Mouse (Mus musculus) heart, postnatal 14 days (tissue): Measurements from ENCODE around the gene Lipe. TPM values are rescaled to one million over a fixed set of nuclear protein-coding genes. Genes with fewer than 3 reads are reported as not detected.

Experiments used
- DNase-seq, 2 experiments: peaks; one replicate each; pipeline ENCODE4 v3.0.0; 2021 to 2022
- intact Hi-C: fragments of 180-260 bp; cut with DNase I; formaldehyde crosslinking; loops from one replicate; pipeline ENCODE4 v1.15.1; 2025
- total RNA-seq, 2 experiments: library from RNA; stranded (reverse); gene quantifications; 2 replicates each; pipeline ENCODE4 v1.2.3; 2021

Lipe gene
- total RNA-seq, 2 experiments from 2014 or later = 43.2 to 55.0 TPM

DNA sequence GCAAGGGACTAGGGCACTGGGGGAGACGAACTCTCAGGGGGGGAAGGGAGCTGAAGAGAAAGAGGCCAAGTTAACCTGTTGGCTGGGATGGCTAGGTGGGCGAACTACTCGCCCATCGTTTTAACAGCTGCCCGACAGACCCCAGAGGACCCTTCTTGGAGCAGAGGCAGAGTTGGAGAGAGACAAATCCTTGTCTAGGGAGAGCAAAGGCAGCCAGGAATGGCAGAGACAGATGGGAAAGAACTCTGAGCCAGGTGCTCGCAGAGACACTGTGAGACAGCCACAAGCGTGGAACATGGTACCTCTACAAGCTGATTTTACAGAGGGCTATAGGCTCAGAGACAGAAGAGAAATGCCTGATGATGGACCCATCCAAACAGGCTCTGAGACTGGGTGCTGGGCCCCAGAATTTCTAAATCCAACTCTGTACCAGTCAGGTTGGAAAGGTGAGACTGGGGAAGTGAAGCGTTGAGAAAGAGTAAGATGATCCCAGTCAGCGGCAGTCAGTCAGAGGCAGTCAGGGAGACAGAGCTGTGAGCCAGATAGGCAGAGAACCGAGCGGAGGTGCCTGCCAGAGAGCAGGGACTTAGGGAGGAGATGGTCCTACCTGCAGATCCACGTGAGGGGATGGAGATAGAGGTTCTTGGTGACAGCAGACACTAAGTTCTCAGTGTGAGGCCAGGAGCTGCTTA, 29.3 kb downstream of the Lipe start, which contains the start of gene Cnfn:
Gene Cnfn, minus strand, starts transcription at position 667 of the 692 bp plus-strand sequence.
- no peak for DNase-seq
- intact Hi-C loops = loop anchor here (2.0 kb wide), 1 partner anchor 34 kb away; no protein-coding TSS in a partner anchor

DNA sequence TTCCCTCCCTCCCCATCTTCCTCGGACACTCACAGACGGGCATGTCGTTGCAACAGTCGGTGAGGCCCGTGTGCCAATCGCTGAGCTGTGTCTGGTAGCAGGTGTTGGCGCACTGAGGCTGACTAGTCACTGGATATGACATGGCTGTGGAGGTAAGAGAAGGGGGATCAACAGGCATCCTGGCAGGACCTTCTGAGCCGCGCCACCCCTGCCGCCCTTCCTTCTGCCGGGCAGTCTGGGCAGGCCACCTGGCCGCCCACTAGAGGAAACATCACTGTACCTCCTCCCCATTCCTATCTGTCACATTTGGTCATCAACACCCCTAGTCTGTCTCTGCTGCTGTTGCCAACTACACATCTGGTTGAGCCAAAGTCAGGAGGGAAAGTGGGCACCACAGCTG, 30.2 kb downstream of the Lipe start:
- intact Hi-C loops = loop anchor here (2.0 kb wide), 1 partner anchor 34 kb away; no protein-coding TSS in a partner anchor

DNA sequence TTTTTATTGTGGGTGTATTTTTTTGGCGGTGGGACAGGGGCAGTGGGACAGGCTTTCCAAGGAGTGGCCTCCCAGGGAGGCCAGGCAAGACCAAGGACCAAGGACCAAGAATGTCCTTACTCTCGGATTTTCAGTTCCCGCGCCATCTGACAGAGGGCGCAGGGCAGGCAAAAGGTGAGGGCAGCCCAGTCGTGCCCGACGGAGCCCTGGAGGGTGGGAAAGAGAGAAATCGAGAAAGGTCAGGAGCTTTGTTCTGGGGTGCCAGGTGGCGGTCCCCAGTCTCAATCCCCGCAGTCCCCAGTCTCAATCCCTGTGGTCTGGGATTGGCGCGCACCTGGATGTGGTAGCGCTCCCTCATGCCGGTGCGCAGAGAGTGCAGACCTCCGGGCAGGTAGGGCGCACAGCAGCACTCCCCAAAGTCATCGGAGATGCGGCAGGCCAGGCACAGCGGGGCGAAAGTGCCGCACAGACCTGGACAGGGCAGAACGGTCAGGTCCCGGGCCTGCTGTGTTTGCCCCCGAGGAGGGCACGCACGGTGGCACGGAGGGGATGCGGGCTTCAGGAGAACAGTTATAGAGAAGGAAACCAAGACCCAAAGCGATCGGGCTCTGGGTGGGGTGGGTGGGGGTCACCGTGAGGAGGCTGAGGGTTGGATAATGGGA, 30.7 kb downstream of the Lipe start:
- intact Hi-C loops = loop anchor here (2.0 kb wide), 1 partner anchor 35 kb away; no protein-coding TSS in a partner anchor
- no peak for DNase-seq

More for the DNA sequence above, 30.2 kb downstream of the Lipe start:
- no peak for DNase-seq

DNA sequence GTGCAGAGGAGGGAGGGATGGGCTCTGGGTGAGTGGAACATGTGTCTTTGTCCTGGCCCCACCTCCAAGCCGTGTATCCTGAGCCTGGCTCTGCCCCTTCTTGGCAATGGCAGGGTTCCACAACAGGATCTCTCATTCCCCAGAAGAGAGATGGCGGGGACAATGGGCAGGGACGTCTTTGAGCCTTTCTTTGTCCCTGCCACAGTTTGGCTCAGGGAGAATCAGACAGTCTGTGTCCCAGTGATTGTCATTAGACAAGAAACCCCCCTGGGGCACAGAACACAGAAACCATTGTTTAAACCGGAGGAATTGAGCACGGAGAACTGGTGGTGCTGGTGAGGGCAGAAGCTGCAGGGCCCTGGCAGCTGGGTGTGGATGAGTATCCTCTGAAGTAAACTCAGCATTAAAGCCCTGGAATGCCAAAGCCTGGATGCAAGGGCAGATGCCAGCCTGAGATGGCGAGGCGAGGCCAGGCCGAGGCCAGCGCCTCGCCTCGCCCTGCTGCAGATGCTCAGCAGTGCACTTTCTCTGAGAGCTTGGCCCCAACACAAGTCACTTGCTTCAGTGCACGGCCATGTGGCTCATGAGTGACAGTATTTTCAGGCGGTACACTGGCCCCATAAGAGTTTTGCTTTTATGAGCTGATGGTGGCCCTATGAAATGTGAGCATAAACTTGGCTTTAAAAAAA, 32.4 kb downstream of the Lipe start:
- intact Hi-C loops = no loop called here
- no peak for DNase-seq

DNA sequence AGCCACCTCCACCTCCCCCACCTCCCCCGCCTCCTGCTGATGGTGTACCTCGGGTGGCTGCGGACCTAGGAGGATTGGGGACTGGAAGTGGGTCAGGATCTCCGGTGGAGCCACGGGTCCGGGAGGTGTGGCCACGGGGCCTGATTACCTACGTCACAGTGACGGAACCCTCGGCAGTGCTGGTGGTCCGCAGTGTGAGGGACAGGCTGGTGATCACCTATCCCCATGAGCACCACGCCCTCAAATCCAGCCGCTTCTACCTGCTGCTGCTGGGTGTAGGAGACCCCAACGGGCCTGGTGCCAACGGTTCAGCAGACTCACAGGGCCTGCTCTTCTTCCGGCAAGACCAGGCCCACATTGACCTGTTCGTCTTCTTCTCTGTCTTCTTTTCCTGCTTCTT, 34.9 kb downstream of the Lipe start:
- intact Hi-C loops = no loop called here

DNA sequence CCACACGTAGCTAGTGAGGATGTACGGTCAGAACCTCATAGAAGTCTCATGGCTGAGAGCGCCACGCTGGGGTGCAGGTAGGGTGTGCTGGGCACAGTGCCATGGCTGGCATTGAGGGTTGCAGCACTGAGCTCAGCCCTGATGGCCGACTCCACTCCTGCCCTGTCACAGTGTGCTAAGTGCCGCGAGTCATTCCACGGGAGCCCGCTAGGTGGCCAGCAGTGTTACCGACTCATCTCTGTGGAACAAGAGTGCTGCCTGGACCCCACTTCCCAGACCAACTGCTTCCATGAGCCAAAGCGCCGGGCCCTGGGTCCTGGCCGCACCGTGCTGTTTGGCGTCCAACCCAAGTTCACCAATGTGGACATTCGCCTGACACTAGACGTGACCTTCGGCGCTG, 35.4 kb downstream of the Lipe start:
- intact Hi-C loops = no loop called here
- no peak for DNase-seq

More for the DNA sequence above, 34.9 kb downstream of the Lipe start:
- no peak for DNase-seq

DNA sequence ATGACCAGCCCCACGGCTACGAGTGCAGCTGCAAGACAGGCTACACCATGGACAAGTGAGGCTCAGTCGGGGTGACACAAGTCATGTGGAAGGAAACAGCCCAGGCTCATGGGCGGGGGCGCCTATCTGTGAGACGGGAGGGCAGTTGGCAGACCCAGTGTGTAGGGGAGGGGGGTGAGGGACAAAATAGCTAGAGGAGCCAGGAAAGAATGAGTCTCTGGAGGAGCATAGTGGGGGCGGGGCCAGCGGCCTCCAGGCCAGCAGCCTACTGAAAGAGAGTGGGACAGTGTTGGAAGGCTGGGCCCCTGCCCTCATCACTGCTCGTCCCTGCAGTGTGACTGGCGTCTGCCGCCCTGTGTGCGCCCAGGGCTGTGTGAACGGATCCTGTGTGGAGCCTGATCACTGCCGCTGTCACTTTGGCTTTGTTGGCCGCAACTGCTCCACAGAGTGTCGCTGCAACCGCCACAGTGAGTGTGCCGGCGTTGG, 39.7 kb downstream of the Lipe start:
- intact Hi-C loops = no loop called here
- peak; percentile 41 to 48 for DNase-seq

DNA sequence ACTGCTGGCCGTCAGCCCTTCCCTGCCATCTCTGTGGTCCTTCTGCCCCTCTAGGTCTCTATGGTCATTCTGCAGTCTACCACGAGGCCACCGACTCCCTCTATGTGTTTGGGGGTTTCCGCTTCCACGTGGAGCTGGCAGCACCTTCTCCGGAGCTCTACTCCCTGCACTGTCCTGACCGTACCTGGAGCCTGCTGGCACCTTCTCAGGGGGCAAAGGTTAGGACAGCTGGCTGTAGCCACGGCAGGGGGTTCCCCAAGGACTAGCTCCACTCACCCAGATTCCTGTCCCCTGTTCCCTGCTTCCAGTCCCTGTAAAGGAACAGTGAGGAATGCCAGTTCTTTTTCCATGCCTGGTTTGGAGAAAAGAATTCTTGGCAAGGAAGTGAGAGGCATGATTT, 49.6 kb downstream of the Lipe start:
- DNase-seq = no peak
- intact Hi-C loops = no loop called here

DNA sequence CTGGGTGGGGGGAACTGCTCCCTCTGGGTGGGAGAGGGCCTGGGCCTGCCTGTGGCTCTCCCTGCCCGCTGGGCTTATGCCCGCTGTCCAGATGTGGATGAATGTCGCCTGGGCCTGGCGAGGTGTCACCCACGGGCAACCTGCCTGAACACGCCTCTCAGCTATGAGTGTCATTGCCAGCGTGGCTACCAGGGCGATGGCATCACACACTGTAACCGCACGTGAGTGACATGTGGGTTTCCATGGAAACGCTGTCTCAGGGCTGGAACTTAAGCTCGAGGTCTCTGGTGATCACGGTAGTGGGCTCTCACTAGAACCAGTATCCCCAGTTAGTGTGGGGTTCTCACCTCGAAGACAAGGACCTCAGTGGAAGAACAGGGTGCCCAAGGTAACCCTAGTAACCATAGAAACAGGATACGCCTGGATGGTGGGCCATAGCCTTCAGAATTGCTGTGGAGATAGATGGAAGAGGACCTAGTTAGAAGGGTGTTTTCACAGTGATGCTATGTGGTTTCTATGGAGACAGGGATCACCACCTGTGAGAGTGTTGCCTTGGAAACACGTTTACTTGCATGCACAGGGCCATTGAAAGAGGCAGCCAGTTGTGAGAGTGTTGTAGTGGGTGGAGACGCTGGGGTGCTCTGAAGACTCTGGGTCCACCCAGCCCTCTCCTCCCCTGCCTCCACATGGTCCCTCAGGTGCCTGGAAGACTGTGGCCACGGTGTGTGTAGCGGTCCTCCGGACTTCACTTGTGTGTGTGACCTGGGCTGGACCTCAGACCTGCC, 57.3 kb downstream of the Lipe start:
- DNase-seq = no peak
- intact Hi-C loops = no loop called here

DNA sequence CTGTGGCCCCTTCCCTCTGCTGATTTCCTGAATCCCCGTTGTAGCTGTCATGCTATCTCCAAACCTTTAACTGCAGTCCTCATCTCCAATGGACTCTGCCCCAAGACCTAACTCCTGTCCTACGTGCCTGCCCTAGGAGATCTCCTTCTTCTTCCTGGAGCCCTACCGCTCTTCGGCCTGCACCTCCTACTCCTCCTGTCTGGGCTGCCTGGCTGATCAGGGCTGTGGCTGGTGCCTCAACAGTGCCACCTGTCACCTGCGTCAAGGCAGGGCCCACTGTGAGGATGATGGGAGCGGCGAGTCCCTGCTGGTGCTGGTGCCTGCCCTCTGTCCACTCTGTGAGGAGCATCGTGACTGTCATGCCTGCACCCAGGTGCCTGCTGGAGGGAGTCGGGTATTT, 59.2 kb downstream of the Lipe start:
- DNase-seq = no peak
- intact Hi-C loops = no loop called here

DNA sequence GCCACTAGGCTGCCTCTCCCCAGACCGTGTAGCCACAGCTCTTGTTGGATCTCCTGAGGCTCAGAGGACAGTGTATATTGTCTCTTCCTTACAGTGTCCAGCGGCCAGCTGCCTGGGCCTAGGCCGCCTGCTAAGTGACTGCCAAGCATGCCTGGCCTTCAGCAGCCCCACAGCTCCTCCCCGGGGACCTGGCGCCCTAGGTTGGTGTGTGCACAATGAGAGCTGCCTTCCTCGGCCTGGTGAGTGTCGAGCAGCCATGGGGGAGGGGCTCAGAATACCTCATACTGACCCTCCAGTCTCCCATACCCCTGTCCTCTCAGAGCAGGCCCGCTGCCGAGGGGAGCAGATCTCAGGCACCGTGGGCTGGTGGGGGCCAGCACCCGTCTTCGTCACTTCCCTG, 64.0 kb downstream of the Lipe start:
- intact Hi-C loops = loop anchor here (5.0 kb wide), 1 partner anchor 202 kb away; no protein-coding TSS in a partner anchor
- DNase-seq = no peak

DNA sequence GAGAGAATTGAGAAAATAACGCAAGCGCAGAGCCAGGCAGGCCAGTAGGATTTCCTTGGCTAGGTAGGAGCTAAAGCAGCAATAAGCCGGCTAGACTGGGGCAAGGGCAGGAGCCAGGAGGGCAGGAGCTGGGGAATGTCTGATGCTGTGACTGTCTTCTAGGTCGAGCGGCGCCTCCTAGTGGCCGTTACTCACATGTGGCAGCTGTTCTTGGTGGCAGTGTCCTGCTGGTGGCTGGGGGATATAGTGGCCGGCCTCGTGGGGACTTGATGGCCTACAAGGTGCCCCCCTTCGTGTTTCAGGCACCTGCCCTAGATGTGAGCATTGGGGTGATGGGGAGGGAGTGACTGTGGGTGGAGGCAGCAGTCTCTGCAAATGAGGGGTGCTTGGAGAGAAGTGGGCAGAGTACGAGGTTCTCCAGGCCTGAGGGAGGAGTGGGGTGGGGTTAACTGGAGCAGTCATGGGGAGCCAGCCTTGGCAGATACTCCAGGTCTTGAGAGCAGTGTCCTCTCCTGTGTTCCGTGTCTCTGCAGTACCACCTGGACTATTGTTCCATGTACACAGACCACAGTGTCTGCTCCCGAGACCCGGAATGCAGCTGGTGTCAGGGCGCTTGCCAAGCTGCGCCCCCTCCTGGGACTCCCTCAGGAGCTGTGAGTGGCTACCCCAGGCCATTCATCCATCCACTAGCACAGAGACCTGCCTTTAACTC, 64.8 kb downstream of the Lipe start:
- intact Hi-C loops = loop anchor here (5.0 kb wide), 1 partner anchor 201 kb away; no protein-coding TSS in a partner anchor
- peak; percentile 74 to 81 for DNase-seq

Other genes starting within 250 kb of the Lipe start
- under 1 TPM; 0.44 to 0.60 TPM for gene Pou2f2, start 219.0 kb downstream of the Lipe start, total RNA-seq
- gene Dedd2, start 178.1 kb downstream of the Lipe start, total RNA-seq = 10 to 100 TPM; 17.9 to 19.2 TPM
- gene Zfp526, start 177.3 kb downstream of the Lipe start, total RNA-seq = 1 to 10 TPM; 8.0 to 9.1 TPM
- gene Gsk3a, start 160.9 kb downstream of the Lipe start, total RNA-seq = 10 to 100 TPM; 58.6 to 66.6 TPM
- gene Erf, start 147.9 kb downstream of the Lipe start, total RNA-seq = 10 to 100 TPM; 32.8 to 33.2 TPM
- 10 to 100 TPM; 71.2 to 78.7 TPM for gene Cic, start 131.0 kb downstream of the Lipe start, total RNA-seq
- 1 to 10 TPM; 5.1 to 5.6 TPM for gene Pafah1b3, start 100.7 kb downstream of the Lipe start, total RNA-seq
- not detected for gene Prr19, start 97.3 kb downstream of the Lipe start, total RNA-seq
- not detected for gene Tmem145, start 92.6 kb downstream of the Lipe start, total RNA-seq
- 10 to 100 TPM; 26.7 to 29.6 TPM for gene Megf8, start 81.5 kb downstream of the Lipe start, total RNA-seq
- gene Cnfn, start 29.0 kb downstream of the Lipe start, total RNA-seq = not detected
- gene Cxcl17, start 14.2 kb upstream of the Lipe start, total RNA-seq = not detected
- 10 to 100 TPM; 14.3 to 17.4 TPM for gene Ceacam1, start 78.9 kb upstream of the Lipe start, total RNA-seq
- 1 to 10 TPM; 1.9 to 2.0 TPM for gene Ceacam2, start 141.1 kb upstream of the Lipe start, total RNA-seq
- under 1 TPM in 1 of 2 experiments, not detected in 1; 0.53 TPM for gene Erich4, start 217.2 kb upstream of the Lipe start, total RNA-seq
- 10 to 100 TPM; 55.5 to 60.6 TPM for gene Dmac2, start 220.7 kb upstream of the Lipe start, total RNA-seq
- 1 to 10 TPM; 4.9 to 5.8 TPM for gene B3gnt8, start 227.9 kb upstream of the Lipe start, total RNA-seq